Mouse (Mus musculus) MEL (cell line): ENCODE measurements around the gene BC025920. TPM values are rescaled to one million over a fixed set of nuclear protein-coding genes. Genes with fewer than 3 reads are reported as not detected.

Source experiments
- DNase-seq: peaks from one replicate; pipeline ENCODE4 v3.0.0; 2011; ENCODE audit warnings: low read depth, low spot score
- H3K27ac ChIP-seq: 2 replicates; pipeline ENCODE4 v1.5.1; 2012; ENCODE audit warnings: low read depth, mild to moderate bottlenecking, control low read depth, low read length, moderate library complexity; ENCODE audit not compliant: control insufficient read depth
- H3K27me3 ChIP-seq, 2 experiments: fragments of 150-350 bp in 1 of 2; sonication (generic) in 1 of 2; 2 replicates each; pipeline ENCODE4 v1.6.1; 2012; ENCODE audit warnings: low read length in 2 of 2, mild to moderate bottlenecking in 2 of 2, improper control_type of control experiment in 1 of 2, moderate library complexity in 1 of 2; ENCODE audit not compliant: insufficient read depth in 2 of 2, control insufficient read depth in 1 of 2
- H3K36me3 ChIP-seq, 2 experiments: 2 replicates each; pipeline ENCODE4 v1.6.1; 2012 to 2014; ENCODE audit warnings: low read length in 2 of 2, improper control_type of control experiment in 1 of 2, inconsistent platforms in 1 of 2, mild to moderate bottlenecking in 1 of 2; ENCODE audit not compliant: insufficient read depth in 2 of 2, control insufficient read depth in 1 of 2
- H3K4me1 ChIP-seq, 2 experiments: fragments of 150-350 bp in 1 of 2; sonication (generic) in 1 of 2; 2 replicates each; pipeline ENCODE4 v1.6.1; 2012; ENCODE audit warnings: low read length in 2 of 2, improper control_type of control experiment in 1 of 2, mild to moderate bottlenecking in 1 of 2; ENCODE audit not compliant: insufficient read depth in 2 of 2, control insufficient read depth in 1 of 2
- H3K4me3 ChIP-seq, 2 experiments: fragments of 150-350 bp in 1 of 2; sonication (generic) in 1 of 2; 2 replicates each; pipeline ENCODE4 v1.5.1; 2012; ENCODE audit warnings: low read depth in 2 of 2, low read length in 2 of 2, mild to moderate bottlenecking in 2 of 2, moderate library complexity in 2 of 2, control low read depth in 1 of 2, improper control_type of control experiment in 1 of 2; ENCODE audit not compliant: control insufficient read depth in 1 of 2, insufficient read depth in 1 of 2
- H3K79me2 ChIP-seq: 2 replicates; pipeline ENCODE4 v1.6.1; 2012; ENCODE audit warnings: mild to moderate bottlenecking, low read length, moderate library complexity; ENCODE audit not compliant: control insufficient read depth, poor library complexity, insufficient read depth
- H3K9ac ChIP-seq: 2 replicates; pipeline ENCODE4 v1.6.1; 2012; ENCODE audit warnings: low read depth, mild to moderate bottlenecking, control low read depth, low read length, moderate library complexity; ENCODE audit not compliant: control insufficient read depth, poor library complexity, severe bottlenecking
- H3K9me3 ChIP-seq: fragments of 150-350 bp; sonication (generic); replicated peaks from 2 replicates; pipeline ENCODE4 v1.6.1; 2012; ENCODE audit warnings: mild to moderate bottlenecking, low read length, improper control_type of control experiment, moderate library complexity; ENCODE audit not compliant: insufficient read depth
- BHLHE40 ChIP-seq: IDR thresholded peaks from 2 replicates; pipeline ENCODE4 v1.6.1; 2012; ENCODE audit warnings: low read depth, mild to moderate bottlenecking, inconsistent platforms, low read length, improper control_type of control experiment, borderline replicate concordance
- CHD1 ChIP-seq: IDR thresholded peaks from 2 replicates; pipeline ENCODE4 v1.6.1; 2012; ENCODE audit warnings: low read depth, mild to moderate bottlenecking, inconsistent platforms, low read length, improper control_type of control experiment
- CHD2 ChIP-seq: IDR thresholded peaks from 2 replicates; pipeline ENCODE4 v1.6.1; 2011; ENCODE audit warnings: low read length, improper control_type of control experiment
- E2F4 ChIP-seq: IDR thresholded peaks from 2 replicates; pipeline ENCODE4 v1.6.1; 2011; ENCODE audit warnings: low read depth, low read length, improper control_type of control experiment, borderline replicate concordance
- ELF1 ChIP-seq: IDR thresholded peaks from 2 replicates; pipeline ENCODE4 v1.6.1; 2014; ENCODE audit warnings: low read depth, mild to moderate bottlenecking, inconsistent platforms, low read length, improper control_type of control experiment, moderate library complexity
- EP300 ChIP-seq, 2 experiments: IDR thresholded peaks; 2 replicates each; pipeline ENCODE4 v1.6.1; 2011; ENCODE audit warnings: improper control_type of control experiment in 2 of 2, low read length in 2 of 2, low read depth in 1 of 2, mild to moderate bottlenecking in 1 of 2
- ETS1 ChIP-seq: IDR thresholded peaks from 2 replicates; pipeline ENCODE4 v1.6.1; 2012; ENCODE audit warnings: low read depth, mild to moderate bottlenecking, inconsistent platforms, low read length, improper control_type of control experiment, moderate library complexity
- GABPA ChIP-seq: IDR thresholded peaks from 2 replicates; pipeline ENCODE4 v1.6.1; 2012; ENCODE audit warnings: low read depth, mild to moderate bottlenecking, inconsistent platforms, low read length, improper control_type of control experiment, moderate library complexity
- GATA1 ChIP-seq: IDR thresholded peaks from 2 replicates; pipeline ENCODE4 v1.6.1; 2011; ENCODE audit warnings: low read depth, low read length, improper control_type of control experiment
- HCFC1 ChIP-seq: IDR thresholded peaks from 2 replicates; pipeline ENCODE4 v1.6.1; 2012; ENCODE audit warnings: low read depth, mild to moderate bottlenecking, inconsistent platforms, low read length, improper control_type of control experiment, moderate library complexity
- JUND ChIP-seq: IDR thresholded peaks from 2 replicates; pipeline ENCODE4 v1.6.1; 2011; ENCODE audit warnings: low read depth, mild to moderate bottlenecking, improper control_type of control experiment, low read length
- KAT2A ChIP-seq: conservative IDR thresholded peaks from 2 replicates; pipeline ENCODE4 v1.6.1; 2012; ENCODE audit warnings: low read depth, low read length, improper control_type of control experiment, inconsistent platforms
- MAFK ChIP-seq: IDR thresholded peaks from 2 replicates; pipeline ENCODE4 v1.6.1; 2011; ENCODE audit warnings: low read depth, mild to moderate bottlenecking, low read length, improper control_type of control experiment, borderline replicate concordance
- MAX ChIP-seq: IDR thresholded peaks from 2 replicates; pipeline ENCODE4 v1.6.1; 2011; ENCODE audit warnings: low read length, improper control_type of control experiment
- MAZ ChIP-seq: IDR thresholded peaks from 2 replicates; pipeline ENCODE4 v1.6.1; 2012; ENCODE audit warnings: low read depth, mild to moderate bottlenecking, inconsistent platforms, low read length, improper control_type of control experiment
- MXI1 ChIP-seq: IDR thresholded peaks from 2 replicates; pipeline ENCODE4 v1.6.1; 2011; ENCODE audit warnings: mild to moderate bottlenecking, low read depth, low read length, improper control_type of control experiment
- MYC ChIP-seq: IDR thresholded peaks from 2 replicates; pipeline ENCODE4 v1.6.1; 2011; ENCODE audit warnings: low read depth, mild to moderate bottlenecking, low read length, improper control_type of control experiment, moderate library complexity
- NRF1 ChIP-seq: IDR thresholded peaks from 2 replicates; pipeline ENCODE4 v1.6.1; 2014; ENCODE audit warnings: low read depth, mild to moderate bottlenecking, inconsistent platforms, low read length, improper control_type of control experiment, moderate library complexity; ENCODE audit not compliant: poor library complexity, insufficient read depth, severe bottlenecking
- POLR2A ChIP-seq, 2 experiments: IDR thresholded peaks; 2 replicates each; pipeline ENCODE4 v1.6.1; 2011 to 2012; ENCODE audit warnings: low read length in 2 of 2, mild to moderate bottlenecking in 2 of 2, control low read depth in 1 of 2, improper control_type of control experiment in 1 of 2, low read depth in 1 of 2, moderate library complexity in 1 of 2; ENCODE audit not compliant: control insufficient read depth in 1 of 2, insufficient read depth in 1 of 2, poor library complexity in 1 of 2
- POLR2AphosphoS2 ChIP-seq: IDR thresholded peaks from 2 replicates; pipeline ENCODE4 v1.6.1; 2011; ENCODE audit warnings: low read length, improper control_type of control experiment
- POLR2AphosphoS5 ChIP-seq: IDR thresholded peaks from 2 replicates; pipeline ENCODE4 v1.6.1; 2012; ENCODE audit warnings: low read depth, borderline replicate concordance, mild to moderate bottlenecking, inconsistent platforms, low read length, moderate library complexity, mixed read lengths
- RAD21 ChIP-seq: IDR thresholded peaks from 2 replicates; pipeline ENCODE4 v1.6.1; 2011; ENCODE audit warnings: mild to moderate bottlenecking, low read depth, low read length, improper control_type of control experiment
- RCOR1 ChIP-seq: IDR thresholded peaks from 2 replicates; pipeline ENCODE4 v1.6.1; 2012; ENCODE audit warnings: low read depth, mild to moderate bottlenecking, inconsistent platforms, low read length, improper control_type of control experiment
- SIN3A ChIP-seq: IDR thresholded peaks from 2 replicates; pipeline ENCODE4 v1.6.1; 2012; ENCODE audit warnings: low read length, improper control_type of control experiment, inconsistent platforms
- SMC3 ChIP-seq: IDR thresholded peaks from 2 replicates; pipeline ENCODE4 v1.6.1; 2011; ENCODE audit warnings: low read depth, low read length, improper control_type of control experiment
- TAL1 ChIP-seq: IDR thresholded peaks from 2 replicates; pipeline ENCODE4 v1.6.1; 2012; ENCODE audit warnings: mild to moderate bottlenecking, inconsistent platforms, low read length, moderate library complexity, mixed read lengths
- UBTF ChIP-seq: IDR thresholded peaks from 2 replicates; pipeline ENCODE4 v1.6.1; 2012; ENCODE audit warnings: low read depth, mild to moderate bottlenecking, inconsistent platforms, low read length, improper control_type of control experiment, moderate library complexity, borderline replicate concordance; ENCODE audit not compliant: insufficient read depth
- USF1 ChIP-seq: IDR thresholded peaks from 2 replicates; pipeline ENCODE4 v1.6.1; 2014; ENCODE audit warnings: low read depth, mild to moderate bottlenecking, inconsistent platforms, low read length, improper control_type of control experiment, moderate library complexity
- USF2 ChIP-seq, 2 experiments: IDR thresholded peaks; 2 replicates each; pipeline ENCODE4 v1.6.1; 2011 to 2012; ENCODE audit warnings: improper control_type of control experiment in 2 of 2, low read length in 2 of 2, borderline replicate concordance in 1 of 2, inconsistent platforms in 1 of 2, low read depth in 1 of 2, mild to moderate bottlenecking in 1 of 2; ENCODE audit not compliant: insufficient read depth in 1 of 2
- ZC3H11A ChIP-seq: IDR thresholded peaks from 2 replicates; pipeline ENCODE4 v1.6.1; 2012; ENCODE audit warnings: low read depth, mild to moderate bottlenecking, inconsistent platforms, low read length, improper control_type of control experiment
- ZKSCAN1 ChIP-seq: IDR thresholded peaks from 2 replicates; pipeline ENCODE4 v1.6.1; 2012; ENCODE audit warnings: low read depth, mild to moderate bottlenecking, inconsistent platforms, low read length, improper control_type of control experiment, moderate library complexity
- ZNF384 ChIP-seq: IDR thresholded peaks from 2 replicates; pipeline ENCODE4 v1.6.1; 2012; ENCODE audit warnings: low read depth, mild to moderate bottlenecking, inconsistent platforms, low read length, improper control_type of control experiment
- polyA plus RNA-seq, 2 experiments: library from polyadenylated mRNA; stranded (reverse) in 1 of 2; unstranded in 1 of 2; fragments of >175 nt in 1 of 2; fragments of >200 nt in 1 of 2; gene quantifications; 2 replicates each; pipeline versions ENCODE4 v1.2.1 to v1.2.4; 2012; ENCODE audit warnings: low replicate concordance in 2 of 2, low read depth in 1 of 2; ENCODE audit not compliant: insufficient read length in 2 of 2, insufficient read depth in 1 of 2, missing spikeins in 1 of 2
- total RNA-seq: library from RNA; depleted of rRNA; stranded (reverse); fragments of 300-350 nt; gene quantifications from 2 replicates; pipeline ENCODE4 v1.2.3, GENCODE M21; 2012

The BC025920 gene
- total and polyA plus RNA-seq, 3 experiments = 1.1 to 1.7 TPM; not detected in 1

DNA sequence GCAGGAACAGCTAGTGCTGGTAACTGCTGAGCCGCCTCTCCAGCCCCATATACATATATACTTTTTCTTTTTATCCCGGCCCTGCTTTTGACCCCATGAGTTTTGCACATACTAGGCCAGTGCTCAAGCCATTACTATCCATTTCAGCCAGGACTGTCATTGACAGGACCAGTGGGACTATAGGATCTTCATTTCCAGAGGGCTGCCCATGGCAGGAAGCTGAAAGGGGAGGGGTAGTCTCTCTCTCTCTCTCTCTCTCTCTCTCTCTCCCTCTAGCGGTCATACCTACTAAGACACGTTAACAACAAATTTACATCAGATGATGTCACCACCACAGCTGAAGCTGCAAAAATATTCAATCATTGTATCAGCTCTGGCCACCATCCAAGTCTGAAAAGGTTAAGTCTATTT, 3.3 kb upstream of the BC025920 start (continued):
- TF ChIP-seq EP300 (IDR thresholded peaks at IDR 0.05; ENCODE audit: low read depth in 1 of 2, low read length in 2 of 2) (no peak; a peak in 1 of 4 replicates), ETS1 (peak; percentile 98), ELF1 (no peak)

- Histone ChIP-seq H3K36me3 (peaks cover 0 to 18% of the 10 kb centered on the region in 2 experiments; a peak in 2 of 4 replicates), H3K79me2 (no peaks in the 10 kb centered on the region; the same call in 1 of the 2 replicates), H3K4me3 (peak overlapping the region; percentile 60 to 64), H3K27me3 (no peaks in the 10 kb centered on the region), H3K4me1 (peaks cover 12 to 25% of the 10 kb centered on the region in 2 experiments), H3K27ac (peak overlapping the region; percentile 80), H3K9me3 (no peaks in the 10 kb centered on the region), H3K9ac (peak overlapping the region; percentile 82)
- no peak for DNase-seq
- TF ChIP-seq USF2 (IDR thresholded peaks at IDR 0.05; ENCODE audit: borderline replicate concordance in 1 of 2, insufficient read depth in 1 of 2, low read depth in 1 of 2, low read length in 2 of 2) (peak in 1 of 2 experiments; percentile 53; a peak in 1 of 4 replicates), MAX (no peak; the same call in 1 of the 2 replicates), EP300 (IDR thresholded peaks at IDR 0.05; ENCODE audit: low read depth in 1 of 2, low read length in 2 of 2) (no peak), KAT2A (peak; percentile 36; the same call in 1 of the 2 replicates), ELF1 (no peak), ZNF384 (no peak), MYC (no peak), TAL1 (no peak), UBTF (no peak), SMC3 (no peak), JUND (no peak), POLR2AphosphoS2 (no peak), RAD21 (no peak), ZKSCAN1 (no peak), USF1 (peak; percentile 82), ZC3H11A (no peak), HCFC1 (0 out of 2 replicates have a peak, but pooled peaks have one; percentile 15), GATA1 (no peak), MAFK (no peak), MXI1 (no peak; the same call in 1 of the 2 replicates), RCOR1 (no peak), CHD2 (no peak), E2F4 (no peak), SIN3A (no peak), NRF1 (no peak; the same call in 1 of the 2 replicates), BHLHE40 (peak; percentile 90; the same call in 1 of the 2 replicates), MAZ (peak; percentile 34; the same call in 1 of the 2 replicates), GABPA (no peak), POLR2AphosphoS5 (peak; percentile 88; the same call in 1 of the 2 replicates), CHD1 (no peak), POLR2A (IDR thresholded peaks at IDR 0.05; ENCODE audit: control insufficient read depth in 1 of 2, insufficient read depth in 1 of 2, low read depth in 1 of 2, low read length in 2 of 2, poor library complexity in 1 of 2) (no peak)
Observed at GRCm38 (mm10) chr10:81604019-81604967, 1.8 kb upstream of the BC025920 start.
